Mouse (Mus musculus) neural tube, embryonic 12.5 days (tissue): ENCODE measurements around the gene Asic2. TPM values are rescaled to one million over a fixed set of nuclear protein-coding genes. Genes with fewer than 3 reads are reported as not detected.
A peak's percentile ranks its signal among the peaks of the same experiment; 100 is the strongest.

ENCODE experiments used
- ATAC-seq: fragments of 200-750 bp; cut with Nextera tagmentation; 2 replicates; pipeline ENCODE4 v1.8.0; 2017; ENCODE audit warnings: low read depth, mild to moderate bottlenecking, moderate TSS enrichment, moderate library complexity; ENCODE audit not compliant: low FRiP score
- H3K27ac ChIP-seq: fragments of 300-500 bp; sonication (generic); 2 replicates; pipeline ENCODE4 v1.5.1; 2016
- H3K27me3 ChIP-seq: fragments of 300-500 bp; sonication (generic); replicated peaks from 2 replicates; pipeline ENCODE4 v1.6.1; 2016; ENCODE audit warnings: mild to moderate bottlenecking
- H3K36me3 ChIP-seq: fragments of 300-500 bp; sonication (generic); 2 replicates; pipeline ENCODE4 v1.6.1; 2016; ENCODE audit warnings: mild to moderate bottlenecking
- H3K4me1 ChIP-seq: fragments of 300-500 bp; sonication (generic); 2 replicates; pipeline ENCODE4 v1.6.1; 2016
- H3K4me2 ChIP-seq: fragments of 300-500 bp; sonication (generic); replicated peaks from 2 replicates; pipeline ENCODE4 v1.6.1; 2016; ENCODE audit warnings: mild to moderate bottlenecking
- H3K4me3 ChIP-seq: fragments of 300-500 bp; sonication (generic); 2 replicates; pipeline ENCODE4 v1.5.1; 2016
- H3K9ac ChIP-seq: fragments of 300-500 bp; sonication (generic); 2 replicates; pipeline ENCODE4 v1.6.1; 2016; ENCODE audit warnings: mild to moderate bottlenecking
- H3K9me3 ChIP-seq: fragments of 300-500 bp; sonication (generic); 2 replicates; pipeline ENCODE4 v1.6.1; 2016; ENCODE audit warnings: mild to moderate bottlenecking
- WGBS: fragments of 180-500 bp; shearing (Covaris S2); methylation state at CpG from one replicate; pipeline ENCODE4 v1.1.7; 2016; 5-methylcytosine and 5-hydroxymethylcytosine counted together
- polyA plus RNA-seq: library from polyadenylated mRNA; unstranded; fragments of >200 nt; fragmentation: Nextera tagmentation; extraction: Ambion mirVana; gene quantifications from 2 replicates; pipeline ENCODE4 v1.2.1, GENCODE M21; 2016

The Asic2 gene
- polyA plus RNA-seq, 1 experiment from 2014 or later: 8.4 TPM

DNA sequence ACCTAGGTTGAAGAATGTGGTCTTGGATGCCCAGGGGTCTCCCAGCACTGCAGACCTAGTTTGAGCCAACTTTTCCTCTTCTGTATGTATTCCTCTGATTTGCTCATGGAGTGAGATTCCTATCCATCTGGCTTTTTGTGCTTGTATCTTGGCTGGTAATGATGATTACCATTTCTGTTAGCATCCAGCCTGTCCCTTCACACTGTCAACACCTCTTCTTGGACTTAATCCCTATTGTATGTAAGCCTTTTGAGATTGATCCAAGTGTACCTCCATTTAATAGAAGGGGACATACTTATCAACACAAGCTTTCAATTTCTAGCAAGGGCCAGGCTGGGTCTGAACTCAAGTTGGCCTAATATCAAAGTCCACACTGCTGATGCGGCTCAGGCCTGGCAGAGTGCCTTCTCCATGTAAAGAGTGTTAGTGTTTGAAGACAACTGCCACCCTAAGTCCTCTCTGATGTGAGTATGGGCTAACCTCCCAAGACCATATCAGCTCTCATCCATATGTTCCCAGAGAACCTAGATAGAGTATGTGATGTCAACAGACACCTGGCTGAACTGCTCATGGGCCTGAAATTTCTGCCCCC is 479.0 kb downstream of the Asic2 start:
- Histone ChIP-seq H3K4me2 (no peak overlapping the region), H3K9ac (no peak overlapping the region), H3K36me3 (no peaks in the 10 kb centered on the region), H3K27me3 (no peaks in the 10 kb centered on the region), H3K4me3 (no peak overlapping the region), H3K9me3 (no peaks in the 10 kb centered on the region), H3K4me1 (no peaks in the 10 kb centered on the region), H3K27ac (no peak overlapping the region)
- WGBS: 93% methylated on average over 1 of the region's 1 CpGs
- ATAC-seq: no peak

DNA sequence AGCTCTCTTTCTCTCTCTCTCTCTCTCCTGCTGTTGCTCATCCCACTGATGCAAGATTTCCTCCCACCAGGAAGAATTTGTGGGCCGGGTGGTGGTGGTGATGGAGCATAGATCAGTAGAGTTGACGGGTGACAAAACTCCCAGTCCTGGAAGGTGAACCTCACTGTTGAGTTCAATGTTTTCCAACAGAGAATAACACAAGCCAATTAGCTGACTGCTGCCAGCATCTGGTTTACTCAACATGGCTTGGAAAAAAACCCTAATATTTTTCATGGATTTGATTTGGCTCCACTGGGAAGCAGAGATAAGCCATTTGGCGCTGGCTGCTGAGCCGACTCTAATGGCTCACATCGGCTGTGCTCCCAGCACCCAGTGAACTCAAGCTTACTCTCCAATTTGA is 479.6 kb downstream of the Asic2 start:
- Histone ChIP-seq H3K4me3 (no peak overlapping the region), H3K27me3 (no peaks in the 10 kb centered on the region), H3K36me3 (no peaks in the 10 kb centered on the region), H3K9ac (no peak overlapping the region), H3K27ac (no peak overlapping the region), H3K4me1 (no peaks in the 10 kb centered on the region), H3K9me3 (no peaks in the 10 kb centered on the region), H3K4me2 (no peak overlapping the region)
- no peak for ATAC-seq
- 88% methylated on average over 5 of the region's 5 CpGs for WGBS

DNA sequence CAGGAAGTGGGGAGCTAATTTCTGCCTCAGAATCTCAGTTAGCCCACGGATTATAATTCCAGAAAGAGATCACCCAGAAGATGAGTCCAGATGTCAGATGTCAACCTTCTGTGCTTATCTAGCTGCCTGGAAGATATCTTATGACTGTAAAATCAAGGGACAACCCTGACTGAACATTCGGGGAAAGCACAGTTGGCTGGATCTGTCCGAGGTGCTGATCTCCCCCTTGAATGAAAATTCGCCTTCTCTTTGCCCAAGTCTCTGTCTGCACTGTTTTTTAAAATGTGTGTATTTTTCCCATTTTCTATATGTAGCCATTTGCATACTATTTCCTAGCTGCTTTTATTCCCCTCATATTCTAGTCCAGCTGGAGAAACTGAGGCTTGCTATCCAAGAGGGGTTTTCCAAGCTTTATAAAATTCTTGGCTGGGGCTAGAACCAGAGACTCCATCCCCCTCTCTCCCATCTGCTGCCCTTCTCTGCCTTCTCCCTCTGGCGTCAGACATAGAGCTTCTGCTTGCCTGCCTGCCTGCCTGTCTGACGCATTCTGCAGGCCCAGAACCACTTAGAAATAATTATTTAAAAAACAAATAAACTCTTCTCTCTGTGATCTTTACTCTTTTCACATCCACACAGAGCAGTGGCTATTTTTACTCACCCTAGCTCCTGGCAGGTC is 481.9 kb downstream of the Asic2 start:
- H3K9me3 ChIP-seq: 0 out of 2 replicates have a peak, but pooled peaks cover 2% of the 10 kb centered on the region
- no peak overlapping the region for H3K4me2 ChIP-seq
- 23% methylated on average over 6 of the region's 6 CpGs for WGBS
- no peak for ATAC-seq
- H3K27me3 ChIP-seq: no peaks in the 10 kb centered on the region
- H3K4me3 ChIP-seq: no peak overlapping the region
- no peak overlapping the region for H3K27ac ChIP-seq
- H3K36me3 ChIP-seq: no peaks in the 10 kb centered on the region
- no peak overlapping the region for H3K9ac ChIP-seq
- no peaks in the 10 kb centered on the region for H3K4me1 ChIP-seq

DNA sequence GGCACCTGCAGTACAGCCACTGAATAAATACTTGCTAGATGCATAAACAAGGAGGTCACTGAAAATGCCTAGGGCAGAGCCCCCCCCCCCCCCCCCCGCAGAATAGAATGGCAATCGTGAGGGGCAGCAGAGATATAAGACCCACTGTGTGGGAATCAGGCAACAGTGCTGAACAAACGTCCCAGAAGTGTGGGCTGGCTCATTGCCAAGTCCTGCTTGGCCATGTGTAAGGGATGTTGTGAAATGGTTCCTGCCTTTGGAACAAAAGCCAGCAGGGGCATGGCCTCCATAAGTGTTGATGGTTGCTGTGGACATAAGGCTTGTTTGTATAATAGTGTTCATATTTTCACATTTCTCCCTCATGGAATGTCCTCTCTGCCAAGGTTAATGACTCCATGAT is 487.1 kb downstream of the Asic2 start:
- H3K4me2 ChIP-seq: no peak overlapping the region
- no peaks in the 10 kb centered on the region for H3K4me1 ChIP-seq
- H3K36me3 ChIP-seq: no peaks in the 10 kb centered on the region
- no peak overlapping the region for H3K4me3 ChIP-seq
- no peak for ATAC-seq
- H3K27me3 ChIP-seq: no peaks in the 10 kb centered on the region
- H3K9ac ChIP-seq: no peak overlapping the region
- no peak overlapping the region for H3K27ac ChIP-seq
- 41% methylated on average over 3 of the region's 3 CpGs for WGBS
- H3K9me3 ChIP-seq: 0 out of 2 replicates have a peak, but pooled peaks cover 2% of the 10 kb centered on the region

DNA sequence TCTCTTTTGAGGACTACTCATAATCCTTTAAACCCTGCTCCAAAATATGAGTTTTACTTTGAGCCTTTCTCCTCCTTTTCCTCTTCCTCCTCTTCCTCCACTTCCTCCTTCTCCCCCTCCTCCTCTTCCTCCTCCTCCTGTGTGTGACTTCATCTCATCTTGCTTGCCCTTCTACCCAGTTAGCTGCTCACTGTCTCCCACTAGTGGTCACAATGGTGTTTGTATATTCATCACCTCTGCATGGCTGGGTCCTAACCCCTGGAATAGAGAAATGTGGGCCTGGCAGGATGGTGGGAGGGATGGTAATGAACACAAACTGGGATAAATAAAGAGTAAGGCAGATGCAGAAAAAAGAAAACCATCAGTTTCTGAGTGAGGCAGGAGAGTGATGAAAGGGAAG is 492.0 kb downstream of the Asic2 start:
- no peaks in the 10 kb centered on the region for H3K4me1 ChIP-seq
- no peak overlapping the region for H3K9ac ChIP-seq
- no peaks in the 10 kb centered on the region for H3K27me3 ChIP-seq
- H3K27ac ChIP-seq: no peak overlapping the region
- H3K36me3 ChIP-seq: no peaks in the 10 kb centered on the region
- ATAC-seq: no peak
- H3K9me3 ChIP-seq: no peaks in the 10 kb centered on the region
- no peak overlapping the region for H3K4me3 ChIP-seq
- H3K4me2 ChIP-seq: no peak overlapping the region

DNA sequence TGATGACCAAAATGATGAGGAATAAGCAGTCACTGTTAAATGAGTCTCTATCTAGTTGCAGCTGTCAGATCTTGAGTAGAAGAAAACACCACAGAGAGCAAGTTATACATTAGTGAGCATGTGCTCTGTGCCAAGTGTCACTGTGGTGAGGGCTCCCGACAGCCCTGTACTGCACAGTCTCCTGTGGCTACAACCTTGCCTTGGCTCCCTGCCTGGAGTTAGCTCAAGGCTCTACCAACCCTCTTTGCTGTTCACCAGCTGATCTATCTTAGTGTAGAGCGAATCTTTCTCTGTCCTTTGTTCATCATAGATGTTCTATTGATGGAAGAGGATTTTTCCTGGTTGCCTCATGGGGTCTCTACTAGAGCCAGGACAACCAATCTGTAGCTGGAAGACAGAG is 494.1 kb downstream of the Asic2 start:
- WGBS: 89% methylated on average over 2 of the region's 2 CpGs
- H3K27me3 ChIP-seq: no peaks in the 10 kb centered on the region
- H3K9me3 ChIP-seq: no peaks in the 10 kb centered on the region
- no peak overlapping the region for H3K4me3 ChIP-seq
- H3K27ac ChIP-seq: no peak overlapping the region
- H3K4me1 ChIP-seq: no peaks in the 10 kb centered on the region
- no peak overlapping the region for H3K4me2 ChIP-seq
- no peaks in the 10 kb centered on the region for H3K36me3 ChIP-seq
- H3K9ac ChIP-seq: no peak overlapping the region
- ATAC-seq: no peak

DNA sequence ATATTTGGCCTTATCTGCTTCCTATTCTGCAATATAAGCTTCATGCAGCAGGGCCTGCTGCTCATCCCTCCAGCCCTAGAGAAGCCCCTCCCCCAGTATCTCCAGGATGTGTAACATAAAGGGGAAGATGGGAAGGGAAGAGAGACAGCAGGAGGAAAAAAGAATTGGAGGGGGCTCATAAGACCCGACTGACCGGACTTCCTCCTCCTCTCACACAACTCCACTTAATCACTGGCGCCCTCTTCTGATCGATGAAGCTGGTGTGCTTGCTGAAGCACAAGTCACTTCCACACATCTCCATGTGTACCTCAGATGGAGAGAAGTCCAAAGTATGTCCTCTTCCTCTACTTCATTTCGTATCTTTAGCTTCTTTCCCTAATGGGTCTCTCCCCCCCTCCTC is 506.1 kb downstream of the Asic2 start:
- no peak overlapping the region for H3K4me2 ChIP-seq
- no peak overlapping the region for H3K27ac ChIP-seq
- H3K9me3 ChIP-seq: no peaks in the 10 kb centered on the region
- H3K36me3 ChIP-seq: no peaks in the 10 kb centered on the region
- 7% methylated on average over 5 of the region's 5 CpGs for WGBS
- ATAC-seq: no peak
- no peaks in the 10 kb centered on the region for H3K27me3 ChIP-seq
- peaks cover 4% of the 10 kb centered on the region; the same call in 1 of the 2 replicates for H3K4me1 ChIP-seq
- no peak overlapping the region for H3K4me3 ChIP-seq
- no peak overlapping the region for H3K9ac ChIP-seq

DNA sequence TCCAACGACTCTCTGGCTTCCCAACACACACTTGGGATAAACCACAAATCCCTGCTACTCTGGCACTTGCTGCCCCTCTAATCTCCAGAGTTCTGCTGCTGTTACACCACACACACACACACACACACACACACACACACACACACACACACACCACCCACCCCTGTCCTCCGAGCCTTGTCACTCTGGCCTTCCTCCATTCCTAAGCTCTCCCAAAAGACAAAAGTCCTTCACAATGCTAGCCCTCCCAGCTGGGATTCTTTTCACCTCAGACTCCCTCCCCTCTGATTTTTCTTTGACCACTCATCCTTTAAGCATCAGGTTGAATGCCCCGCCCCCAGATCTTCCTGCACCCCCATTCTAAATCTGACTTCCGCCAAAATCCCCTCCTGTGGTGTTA is 506.5 kb downstream of the Asic2 start:
- Histone ChIP-seq H3K36me3 (no peaks in the 10 kb centered on the region), H3K9me3 (no peaks in the 10 kb centered on the region), H3K4me3 (no peak overlapping the region), H3K27ac (no peak overlapping the region), H3K27me3 (no peaks in the 10 kb centered on the region), H3K4me1 (peaks cover 4% of the 10 kb centered on the region; the same call in 1 of the 2 replicates), H3K9ac (no peak overlapping the region), H3K4me2 (no peak overlapping the region)
- whole genome bisulfite sequencing: 28% methylated on average over 4 of the region's 4 CpGs
- no peak for ATAC-seq

DNA sequence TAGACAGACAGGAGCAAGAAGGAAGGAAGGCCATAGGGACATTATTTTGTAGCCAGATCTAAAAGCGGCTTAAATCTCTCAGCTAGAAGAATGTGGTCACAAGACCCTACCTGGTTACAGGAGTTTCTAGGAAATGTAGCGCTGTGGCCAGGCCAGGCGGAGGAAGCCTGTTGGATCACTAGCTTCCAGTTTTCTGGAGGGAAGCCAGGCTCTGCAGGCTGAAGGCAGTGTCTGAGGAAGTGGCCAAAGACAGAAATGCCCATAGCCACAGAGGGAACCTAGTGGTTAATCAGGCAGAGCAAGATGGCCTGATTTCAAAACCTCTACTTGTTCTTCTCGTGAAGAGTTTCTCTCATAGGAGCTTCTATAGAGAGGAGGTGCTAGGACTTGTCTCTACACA is 513.3 kb downstream of the Asic2 start:
- no peak overlapping the region for H3K27ac ChIP-seq
- no peak for ATAC-seq
- no peak overlapping the region for H3K4me3 ChIP-seq
- no peak overlapping the region for H3K4me2 ChIP-seq
- 94% methylated on average over 4 of the region's 4 CpGs for WGBS
- no peaks in the 10 kb centered on the region for H3K36me3 ChIP-seq
- no peaks in the 10 kb centered on the region for H3K9me3 ChIP-seq
- H3K27me3 ChIP-seq: no peaks in the 10 kb centered on the region
- H3K4me1 ChIP-seq: peaks cover 15% of the 10 kb centered on the region; the same call in 1 of the 2 replicates
- no peak overlapping the region for H3K9ac ChIP-seq

DNA sequence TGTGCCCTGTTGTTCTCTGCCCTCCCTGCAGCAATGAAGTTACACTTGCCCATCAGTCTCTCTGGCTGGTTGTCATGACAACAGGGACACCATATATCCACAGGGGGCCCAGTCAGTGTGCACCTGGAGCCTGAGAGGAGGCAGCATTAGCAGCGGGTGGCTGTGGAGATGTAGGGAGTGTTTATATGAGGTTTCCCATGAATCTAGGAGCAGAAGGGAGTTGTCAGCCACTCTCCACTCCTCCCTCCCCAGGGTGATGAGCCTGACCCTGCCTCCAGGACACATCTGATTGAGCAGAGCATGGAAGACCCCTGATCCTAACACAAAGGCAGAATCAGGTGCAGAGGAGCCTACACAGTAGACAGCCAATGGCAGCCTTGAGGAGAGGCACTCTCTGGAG is 514.1 kb downstream of the Asic2 start:
- peaks cover 19% of the 10 kb centered on the region; the same call in 1 of the 2 replicates for H3K4me1 ChIP-seq
- no peaks in the 10 kb centered on the region for H3K36me3 ChIP-seq
- H3K4me2 ChIP-seq: peak overlapping the region; percentile 4; the same call in 1 of the 2 replicates
- peak; percentile 90 for ATAC-seq
- no peaks in the 10 kb centered on the region for H3K27me3 ChIP-seq
- no peaks in the 10 kb centered on the region for H3K9me3 ChIP-seq
- WGBS: 0% methylated on average over 1 of the region's 1 CpGs
- no peak overlapping the region for H3K9ac ChIP-seq
- H3K4me3 ChIP-seq: no peak overlapping the region
- H3K27ac ChIP-seq: peak overlapping the region; percentile 38; the same call in 1 of the 2 replicates

DNA sequence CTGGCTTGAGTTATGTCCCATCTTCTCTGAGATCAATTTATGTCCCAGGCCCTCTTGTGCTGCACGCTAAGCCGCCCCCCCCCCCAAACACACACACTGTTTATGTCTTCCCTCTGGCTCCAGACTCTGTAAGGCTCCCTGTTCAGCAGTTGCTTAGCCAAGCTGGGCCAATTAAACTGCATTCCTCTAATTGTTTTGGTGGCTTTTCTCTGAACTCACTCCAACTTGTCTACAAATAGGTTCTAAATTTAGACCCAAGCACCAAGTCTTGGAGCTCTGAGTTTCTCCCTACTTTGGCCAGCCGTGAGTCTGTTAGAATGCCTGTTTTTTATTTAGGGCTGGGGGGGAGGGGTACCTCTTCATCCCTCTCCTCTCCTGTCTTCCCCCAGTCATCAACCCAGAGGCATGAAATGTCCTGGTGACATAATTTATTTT is 519.0 kb downstream of the Asic2 start:
- Histone ChIP-seq H3K4me3 (no peak overlapping the region), H3K4me2 (no peak overlapping the region), H3K27me3 (no peaks in the 10 kb centered on the region), H3K9me3 (no peaks in the 10 kb centered on the region), H3K9ac (no peak overlapping the region), H3K4me1 (peaks cover 18% of the 10 kb centered on the region; the same call in 1 of the 2 replicates), H3K27ac (no peak overlapping the region), H3K36me3 (no peaks in the 10 kb centered on the region)
- 34% methylated on average over 3 of the region's 3 CpGs for WGBS
- no peak for ATAC-seq

DNA sequence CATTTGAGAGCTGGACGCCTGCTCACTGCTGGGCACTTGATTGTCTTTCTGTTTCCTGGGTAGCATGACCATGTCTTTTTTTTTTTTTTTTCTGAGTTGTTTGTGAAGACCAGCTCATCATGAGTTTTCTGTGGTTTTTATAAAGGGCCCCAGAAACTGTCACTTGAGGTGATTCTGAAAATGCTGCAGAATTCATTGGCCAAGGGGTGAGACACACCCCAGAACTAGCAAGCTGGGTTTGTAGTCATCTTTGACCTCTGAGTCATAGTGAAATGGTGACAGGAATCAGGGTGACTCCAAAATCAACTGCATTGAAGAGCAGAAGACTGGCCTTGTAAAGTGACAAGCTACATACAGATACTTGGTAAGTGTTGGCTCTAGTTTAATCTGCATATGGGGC is 521.9 kb downstream of the Asic2 start:
- WGBS: 87% methylated on average over 1 of the region's 1 CpGs
- Histone ChIP-seq H3K4me3 (no peak overlapping the region), H3K4me1 (0 out of 2 replicates have a peak, but pooled peaks cover 4% of the 10 kb centered on the region), H3K27me3 (no peaks in the 10 kb centered on the region), H3K36me3 (no peaks in the 10 kb centered on the region), H3K9ac (no peak overlapping the region), H3K27ac (no peak overlapping the region), H3K9me3 (no peaks in the 10 kb centered on the region), H3K4me2 (no peak overlapping the region)
- ATAC-seq: no peak

DNA sequence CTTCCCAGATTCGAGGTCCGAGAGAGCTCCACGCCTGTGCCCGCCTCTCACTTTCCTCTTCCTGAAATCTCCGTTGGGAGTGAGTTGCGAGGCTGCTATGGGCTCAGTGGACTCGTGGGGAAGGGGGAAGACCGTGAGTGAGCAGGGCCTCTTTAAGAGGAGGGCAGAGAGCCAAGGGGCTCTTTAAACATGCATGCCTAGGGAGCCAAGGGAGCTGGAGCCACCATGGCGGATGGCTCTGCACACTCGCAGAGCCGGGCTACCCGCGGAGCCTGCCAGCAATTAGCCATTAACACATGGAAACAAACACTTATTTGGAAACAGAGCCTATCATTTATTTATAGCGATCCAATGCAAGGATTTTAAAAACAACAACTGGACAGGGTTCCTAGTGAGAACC is 541.4 kb downstream of the Asic2 start:
- Histone ChIP-seq H3K9ac (no peak overlapping the region), H3K4me1 (no peaks in the 10 kb centered on the region), H3K4me3 (no peak overlapping the region), H3K27ac (no peak overlapping the region), H3K36me3 (no peaks in the 10 kb centered on the region), H3K4me2 (no peak overlapping the region), H3K9me3 (no peaks in the 10 kb centered on the region), H3K27me3 (no peaks in the 10 kb centered on the region)
- 63% methylated on average over 14 of the region's 14 CpGs for WGBS
- ATAC-seq: no peak
